Mouse (Mus musculus): Measurements from ENCODE around the gene Setd5.

Gene Setd5

DNA sequence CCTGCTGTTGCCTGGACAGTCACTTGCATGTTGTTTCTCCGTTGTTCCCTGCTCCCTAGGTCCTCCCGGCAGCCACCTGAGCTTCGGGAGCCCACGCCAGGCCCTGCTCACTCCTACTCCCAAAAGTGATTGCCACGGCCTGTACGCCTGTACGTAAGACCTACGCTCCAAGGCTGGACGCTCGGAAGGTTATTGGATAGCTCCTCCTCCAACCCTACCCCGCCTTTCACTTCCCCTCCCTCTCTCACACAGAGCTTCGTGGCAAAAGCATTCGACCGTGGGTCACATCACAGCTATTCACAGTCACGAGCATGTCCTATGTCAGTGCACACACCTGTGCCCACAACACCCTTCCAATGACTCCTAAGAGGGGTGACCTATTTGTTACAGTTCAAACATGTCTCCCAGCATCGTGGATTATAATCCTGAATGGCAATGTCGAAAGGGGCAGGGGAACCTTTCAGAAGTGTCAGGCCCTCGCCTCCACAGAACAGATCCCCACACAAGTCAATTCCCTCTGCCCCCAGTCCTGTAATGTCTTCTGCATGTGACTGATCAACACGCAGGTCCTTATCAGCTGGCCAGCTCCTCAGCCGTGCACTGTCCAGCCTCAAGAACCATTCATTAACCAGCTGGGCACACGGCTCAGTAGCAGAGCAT, 107.8 kb downstream of the Setd5 start:
- in situ Hi-C loops (cut with MboI), result no loop called here

DNA sequence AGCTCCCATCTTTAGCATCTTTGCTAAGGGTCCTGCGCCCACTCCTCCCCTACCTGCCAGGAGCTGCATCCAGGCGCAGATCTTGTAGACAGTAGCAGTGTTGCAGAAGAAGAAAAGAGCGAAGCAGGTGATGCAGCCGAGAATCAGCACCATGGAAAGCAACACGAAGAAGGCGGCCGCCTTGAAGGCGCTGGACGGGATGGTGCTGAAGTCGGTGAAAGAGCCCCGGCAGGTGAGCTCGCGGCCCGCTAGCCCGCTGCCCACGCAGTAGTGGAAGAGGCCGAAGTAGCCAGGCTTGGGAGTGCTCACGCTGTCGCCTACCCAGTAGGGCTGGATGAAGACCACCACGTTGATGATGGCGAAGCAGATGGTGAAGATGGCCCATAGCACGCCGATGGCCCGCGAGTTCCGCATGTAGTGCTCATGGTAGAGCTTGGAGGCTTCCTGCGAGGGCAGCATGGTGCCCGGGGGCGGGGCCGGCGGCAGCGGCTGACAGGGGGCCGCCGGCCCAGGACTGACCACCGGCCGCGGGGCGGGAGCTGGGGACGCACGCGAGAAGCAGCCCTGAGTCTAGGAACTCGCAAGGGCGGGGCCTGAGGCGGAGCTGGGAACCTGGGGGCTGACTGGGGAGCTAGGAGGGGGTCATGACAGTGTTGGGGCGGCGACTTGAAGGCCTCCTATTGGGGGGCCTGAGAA, 116.7 kb downstream of the Setd5 start:
- in situ Hi-C loops (cut with MboI), result no loop called here

DNA sequence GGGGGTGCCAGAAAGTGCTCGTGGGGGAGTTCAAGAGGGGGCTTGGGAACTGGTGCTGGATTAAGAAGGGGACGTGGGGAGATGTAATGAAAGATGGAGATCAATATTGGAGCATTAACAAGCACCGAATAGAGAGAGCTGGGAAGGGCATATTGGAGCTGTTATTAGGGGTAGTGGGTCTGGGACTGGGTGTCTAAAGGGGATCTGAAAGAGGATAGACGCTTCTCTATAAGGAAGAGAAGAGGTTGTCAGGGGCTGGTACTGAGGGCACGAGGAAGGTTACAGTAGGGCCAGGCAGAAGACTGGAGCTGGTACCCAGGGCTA, 117.3 kb downstream of the Setd5 start:
- in situ Hi-C loops (cut with MboI), result no loop called here

DNA sequence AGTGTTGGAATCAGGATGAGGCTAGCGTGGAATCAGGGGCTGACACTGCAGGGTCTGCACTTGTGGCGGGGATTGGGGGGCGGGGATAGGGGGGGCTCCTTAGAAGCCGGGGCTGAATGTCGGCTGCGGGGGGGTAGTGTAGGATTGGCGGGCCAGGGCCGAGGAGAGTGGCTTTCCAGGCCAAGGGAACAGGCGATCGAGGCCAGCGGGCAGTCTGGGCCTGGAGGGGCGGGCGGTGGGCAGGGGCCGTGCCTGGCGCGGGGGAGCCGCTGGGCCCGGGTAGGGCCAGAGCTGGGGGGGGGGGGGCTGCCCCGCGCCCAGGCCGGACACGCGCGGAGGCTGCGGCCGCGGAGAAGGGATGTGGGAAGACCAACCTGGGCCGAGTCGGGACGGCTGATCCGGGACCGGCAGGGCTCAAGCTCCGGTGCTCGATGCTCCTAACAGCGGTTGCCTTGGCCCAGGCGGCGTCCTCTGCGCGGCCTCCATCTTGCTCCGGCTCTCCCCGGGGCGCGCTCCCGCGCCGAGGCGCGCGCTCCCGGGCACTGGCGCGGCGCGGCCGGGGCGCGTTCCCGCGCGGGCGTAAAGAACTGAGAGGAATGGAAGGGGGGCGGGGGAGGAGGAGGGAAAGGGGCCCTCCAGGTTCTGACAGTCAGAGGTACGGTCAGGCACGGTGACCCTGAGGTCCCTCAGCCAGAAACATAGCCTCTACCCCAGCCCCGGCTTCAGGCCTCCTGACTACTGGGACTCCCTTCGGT, 117.9 kb downstream of the Setd5 start, which contains the start of gene Lhfpl4:
Lhfpl4 (minus strand) TSS at position 544 of the 755 bp plus-strand sequence.
- in situ Hi-C loops (cut with MboI), result no loop called here

DNA sequence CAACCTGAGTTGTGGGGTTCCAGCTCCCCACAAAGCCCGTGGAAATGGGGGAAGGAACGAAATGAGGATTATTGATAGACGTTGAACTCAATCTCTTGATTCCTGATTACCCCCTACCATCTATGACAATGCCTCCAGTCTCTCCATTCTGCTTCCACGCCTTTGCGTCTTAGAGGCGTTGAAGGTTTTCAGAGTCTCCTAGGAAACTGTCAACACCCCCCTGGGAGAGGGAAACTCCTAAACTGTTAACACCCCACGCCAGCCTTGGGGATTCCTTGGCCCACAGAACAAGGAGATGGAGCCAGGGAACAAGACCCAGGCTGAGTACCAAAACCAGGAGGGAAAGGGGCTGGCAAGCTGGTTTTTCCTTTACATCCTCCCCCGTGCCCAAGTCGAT, 118.4 kb downstream of the Setd5 start:
- in situ Hi-C loops (cut with MboI), result no loop called here
